Mouse (Mus musculus): ENCODE data around the gene Igf2r. TPM values are rescaled to one million over a fixed set of nuclear protein-coding genes. Genes with fewer than 3 reads are reported as not detected.

The Igf2r gene
- total and polyA plus RNA-seq, 3 experiments, result 25.6 to 61.8 (median 34.6) TPM

- Histone ChIP-seq H3K9ac (ENCODE audit: insufficient read depth, low read depth) (no peak overlapping the region), H3K4me3 (replicated peaks in 1 of 3; ENCODE audit: low read depth in 2 of 3, low read length in 2 of 3, poor library complexity in 1 of 3) (no peak overlapping the region), H3K27ac (ENCODE audit: insufficient read depth, low read depth) (no peak overlapping the region), H3K9me3 (replicated peaks; ENCODE audit: low read length) (no peaks in the 10 kb centered on the region), H3K4me1 (ENCODE audit: control insufficient read depth in 1 of 2, insufficient read depth in 2 of 2) (peaks cover 0 to 15% of the 10 kb centered on the region in 2 experiments; a peak in 2 of 4 replicates), H3K4me2 (ENCODE audit: insufficient read depth, low read depth, poor library complexity, severe bottlenecking) (no peak overlapping the region), H3K36me3 (replicated peaks in 1 of 2; ENCODE audit: control insufficient read depth in 1 of 2, insufficient read depth in 1 of 2, low read length in 1 of 2) (no peaks in the 10 kb centered on the region), H3K79me2 (replicated peaks; ENCODE audit: control insufficient read depth, extremely low read depth, insufficient read depth, poor library complexity, severe bottlenecking) (no peaks in the 10 kb centered on the region), H3K27me3 (replicated peaks) (no peaks in the 10 kb centered on the region)
- no peak for DNase-seq (ENCODE audit: extremely low read depth)
- dilution Hi-C loops (cut with MboI; ENCODE audit: extremely low pct_ligation_motif_present, extremely low pct_unique_long_range_greater_than_20kb, low sequenced_read_pairs) (no loop called here), in situ Hi-C loops (cut with MboI; ENCODE audit: low pct_ligation_motif_present, low pct_unique_long_range_greater_than_20kb, low sequenced_read_pairs) (loop anchor here (10.0 to 25.0 kb wide), 2 partner anchors 107 to 255 kb away; no protein-coding TSS in a partner anchor)
- no peak for TF ChIP-seq E2F4 (IDR thresholded peaks at IDR 0.05; ENCODE audit: insufficient replicate concordance, low read depth, low read length)
- TF ChIP-seq POLR2A (IDR thresholded peaks at IDR 0.05; ENCODE audit: low read depth, low read length), result no peak
- no peak for TF ChIP-seq SIN3A (IDR thresholded peaks at IDR 0.05; ENCODE audit: low read length)
- no peak for TF ChIP-seq UBTF (IDR thresholded peaks at IDR 0.05; ENCODE audit: low read depth, low read length)
- TF ChIP-seq MAZ (IDR thresholded peaks at IDR 0.05; ENCODE audit: low read depth, low read length), result no peak
- TF ChIP-seq TBP (conservative IDR thresholded peaks at IDR 0.05; ENCODE audit: low read depth, low read length), result no peak
- TF ChIP-seq NRF1 (IDR thresholded peaks at IDR 0.05; ENCODE audit: low read depth, low read length), result no peak
- TF ChIP-seq CHD1 (IDR thresholded peaks at IDR 0.05; ENCODE audit: low read depth, low read length), result no peak
- TF ChIP-seq CHD2 (IDR thresholded peaks at IDR 0.05; ENCODE audit: low read length), result no peak
- no peak for TF ChIP-seq MAFK (IDR thresholded peaks at IDR 0.05; ENCODE audit: insufficient replicate concordance, low read length)
- TF ChIP-seq ETS1 (conservative IDR thresholded peaks at IDR 0.05; ENCODE audit: low read depth, low read length), result no peak
- TF ChIP-seq MEF2A (IDR thresholded peaks at IDR 0.05; ENCODE audit: borderline replicate concordance, low read depth, low read length), result no peak
- no peak for TF ChIP-seq MXI1 (IDR thresholded peaks at IDR 0.05; ENCODE audit: low read depth, low read length)
- TF ChIP-seq PAX5 (IDR thresholded peaks at IDR 0.05; ENCODE audit: low read length), result no peak
- TF ChIP-seq TCF12 (IDR thresholded peaks at IDR 0.05; ENCODE audit: low read depth, low read length), result no peak
- no peak for TF ChIP-seq MYC (IDR thresholded peaks at IDR 0.05; ENCODE audit: low read depth, low read length)
- no peak for TF ChIP-seq USF1 (IDR thresholded peaks at IDR 0.05; ENCODE audit: low read depth, low read length)
- TF ChIP-seq HCFC1 (IDR thresholded peaks at IDR 0.05; ENCODE audit: low read depth, low read length), result no peak
These were observed 100.1 kb downstream of the Igf2r start for GRCm38 (mm10) chr17:12669363-12669679.

GRCm38 (mm10) chr17:12668478-12669362, 100.7 kb downstream of the Igf2r start:
- no peak overlapping the region for H3K9ac ChIP-seq (ENCODE audit: insufficient read depth, low read depth)
- TF ChIP-seq USF2 (conservative IDR thresholded peaks at IDR 0.05; ENCODE audit: low read depth, low read length), result no peak
- no peak for TF ChIP-seq IRF4 (IDR thresholded peaks at IDR 0.05; ENCODE audit: low read depth, low read length)
- no peak for TF ChIP-seq ELF1 (IDR thresholded peaks at IDR 0.05; ENCODE audit: low read depth, low read length)
- TF ChIP-seq ZKSCAN1 (IDR thresholded peaks at IDR 0.05; ENCODE audit: borderline replicate concordance, low read depth, low read length), result no peak
- no peak for TF ChIP-seq UBTF (IDR thresholded peaks at IDR 0.05; ENCODE audit: low read depth, low read length)
- no peak for TF ChIP-seq SIN3A (IDR thresholded peaks at IDR 0.05; ENCODE audit: low read length)
- TF ChIP-seq JUN (IDR thresholded peaks at IDR 0.05; ENCODE audit: insufficient read depth, low read depth, low read length), result no peak
- no peak for TF ChIP-seq CTCF (conservative IDR thresholded peaks at IDR 0.05 in 1 of 2, IDR thresholded peaks at IDR 0.05 in 1 of 2; ENCODE audit: low read depth in 2 of 2, low read length in 2 of 2)
- TF ChIP-seq RAD21 (IDR thresholded peaks at IDR 0.05; ENCODE audit: low read depth, low read length), result no peak
- no peak for TF ChIP-seq MYC (IDR thresholded peaks at IDR 0.05; ENCODE audit: low read depth, low read length)
- no peak for TF ChIP-seq NRF1 (IDR thresholded peaks at IDR 0.05; ENCODE audit: low read depth, low read length)
- no peak for TF ChIP-seq ETS1 (conservative IDR thresholded peaks at IDR 0.05; ENCODE audit: low read depth, low read length)
- no peak for TF ChIP-seq PAX5 (IDR thresholded peaks at IDR 0.05; ENCODE audit: low read length)
- TF ChIP-seq RCOR1 (conservative IDR thresholded peaks at IDR 0.05; ENCODE audit: low read depth, low read length), result no peak
- TF ChIP-seq E2F4 (IDR thresholded peaks at IDR 0.05; ENCODE audit: insufficient replicate concordance, low read depth, low read length), result no peak
- no peak for TF ChIP-seq POLR2AphosphoS2 (IDR thresholded peaks at IDR 0.05; ENCODE audit: low read depth, low read length)
- TF ChIP-seq MEF2A (IDR thresholded peaks at IDR 0.05; ENCODE audit: borderline replicate concordance, low read depth, low read length), result no peak
- TF ChIP-seq BHLHE40 (IDR thresholded peaks at IDR 0.05; ENCODE audit: low read depth, low read length), result no peak
- TF ChIP-seq HCFC1 (IDR thresholded peaks at IDR 0.05; ENCODE audit: low read depth, low read length), result no peak
- H3K4me2 ChIP-seq (ENCODE audit: insufficient read depth, low read depth, poor library complexity, severe bottlenecking), result no peak overlapping the region
- no peaks in the 10 kb centered on the region for H3K36me3 ChIP-seq (replicated peaks in 1 of 2; ENCODE audit: control insufficient read depth in 1 of 2, insufficient read depth in 1 of 2, low read length in 1 of 2)
- peaks cover 0 to 15% of the 10 kb centered on the region in 2 experiments; a peak in 2 of 4 replicates for H3K4me1 ChIP-seq (ENCODE audit: control insufficient read depth in 1 of 2, insufficient read depth in 2 of 2)
- dilution Hi-C loops (cut with MboI; ENCODE audit: extremely low pct_ligation_motif_present, extremely low pct_unique_long_range_greater_than_20kb, low sequenced_read_pairs), result no loop called here
- H3K4me3 ChIP-seq (replicated peaks in 1 of 3; ENCODE audit: low read depth in 2 of 3, low read length in 2 of 3, poor library complexity in 1 of 3), result no peak overlapping the region
- no peaks in the 10 kb centered on the region for H3K9me3 ChIP-seq (replicated peaks; ENCODE audit: low read length)
- no peaks in the 10 kb centered on the region for H3K27me3 ChIP-seq (replicated peaks)
- in situ Hi-C loops (cut with MboI; ENCODE audit: low pct_ligation_motif_present, low pct_unique_long_range_greater_than_20kb, low sequenced_read_pairs), result loop anchor here (10.0 to 25.0 kb wide), 2 partner anchors 106 to 254 kb away; no protein-coding TSS in a partner anchor
- no peaks in the 10 kb centered on the region for H3K79me2 ChIP-seq (replicated peaks; ENCODE audit: control insufficient read depth, extremely low read depth, insufficient read depth, poor library complexity, severe bottlenecking)
- peak; percentile 5 for DNase-seq (ENCODE audit: extremely low read depth)
- no peak overlapping the region for H3K27ac ChIP-seq (ENCODE audit: insufficient read depth, low read depth)
